Mouse (Mus musculus): ENCODE data around the gene Ly6g5b. TPM values are rescaled to one million over a fixed set of nuclear protein-coding genes. Genes with fewer than 3 reads are reported as not detected.

The Ly6g5b gene
- polyA plus RNA-seq, 1 experiment from 2014 or later: 0.63 TPM

DNA sequence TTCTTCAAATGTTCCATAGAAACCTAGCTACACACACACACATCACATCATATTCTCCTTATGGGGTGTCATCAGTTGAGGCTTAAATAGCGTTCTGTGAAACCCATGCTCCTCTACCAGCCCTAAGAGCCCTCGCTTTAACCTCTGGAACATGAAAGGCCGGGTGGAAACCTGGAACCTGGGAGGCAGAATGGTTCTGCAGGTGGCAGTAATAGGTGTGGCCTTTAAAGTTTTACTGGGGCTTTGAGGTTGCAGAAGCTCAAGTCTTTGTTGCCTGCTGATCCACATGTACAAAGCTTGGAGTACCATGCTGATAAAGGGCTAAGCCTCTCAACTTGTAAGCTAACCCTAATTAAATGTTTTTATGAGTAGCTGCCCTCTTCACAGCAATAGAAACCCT is 32.1 kb upstream of the Ly6g5b start:
- H3K4me2 ChIP-seq (ENCODE audit: low read depth, low read length): no peak overlapping the region
- H3K27me3 ChIP-seq (ENCODE audit: control insufficient read depth, insufficient read depth, low read length): no peaks in the 10 kb centered on the region
- no peak overlapping the region for H3K27ac ChIP-seq (ENCODE audit: low read length)
- peaks cover 81% of the 10 kb centered on the region for H3K36me3 ChIP-seq (ENCODE audit: control insufficient read depth, insufficient read depth)
- no peak overlapping the region for H3K4me3 ChIP-seq (ENCODE audit: low read length)
- no peak for ATAC-seq (replicated peaks; ENCODE audit: extremely low read depth, insufficient read depth, low FRiP score)
- 60% methylated on average over 3 of the region's 3 CpGs for WGBS
- H3K9ac ChIP-seq (ENCODE audit: low read length): no peak overlapping the region
- H3K4me1 ChIP-seq (ENCODE audit: control insufficient read depth, insufficient read depth, low read length): no peaks in the 10 kb centered on the region
- H3K9me3 ChIP-seq (replicated peaks; ENCODE audit: control insufficient read depth, low read length): no peaks in the 10 kb centered on the region

DNA sequence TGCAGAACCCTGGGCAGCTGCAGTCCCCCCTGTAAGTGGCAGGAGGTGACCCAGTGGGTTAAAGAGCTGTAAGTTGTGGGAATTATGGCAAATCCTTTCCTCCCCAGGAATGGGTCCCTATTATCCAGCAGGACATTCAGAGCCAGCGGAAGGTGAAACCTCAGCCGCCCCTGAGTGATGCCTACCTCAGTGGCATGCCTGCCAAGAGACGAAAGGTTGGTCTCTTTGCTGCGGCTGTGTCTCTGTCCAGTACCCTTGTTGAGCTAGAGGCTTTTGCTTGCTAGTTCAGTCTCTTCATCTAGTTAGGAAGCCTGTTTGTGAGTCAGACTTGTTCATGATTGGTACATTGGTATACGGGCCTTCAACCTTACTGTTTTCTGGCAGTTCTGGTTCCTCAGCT is 30.9 kb upstream of the Ly6g5b start:
- no peak for ATAC-seq (replicated peaks; ENCODE audit: extremely low read depth, insufficient read depth, low FRiP score)
- H3K4me2 ChIP-seq (ENCODE audit: low read depth, low read length): no peak overlapping the region
- H3K4me3 ChIP-seq (ENCODE audit: low read length): no peak overlapping the region
- WGBS: 84% methylated on average over 5 of the region's 5 CpGs
- H3K9ac ChIP-seq (ENCODE audit: low read length): no peak overlapping the region
- no peaks in the 10 kb centered on the region for H3K4me1 ChIP-seq (ENCODE audit: control insufficient read depth, insufficient read depth, low read length)
- H3K9me3 ChIP-seq (replicated peaks; ENCODE audit: control insufficient read depth, low read length): no peaks in the 10 kb centered on the region
- H3K27me3 ChIP-seq (ENCODE audit: control insufficient read depth, insufficient read depth, low read length): no peaks in the 10 kb centered on the region
- H3K27ac ChIP-seq (ENCODE audit: low read length): no peak overlapping the region
- peaks cover 81% of the 10 kb centered on the region for H3K36me3 ChIP-seq (ENCODE audit: control insufficient read depth, insufficient read depth)

DNA sequence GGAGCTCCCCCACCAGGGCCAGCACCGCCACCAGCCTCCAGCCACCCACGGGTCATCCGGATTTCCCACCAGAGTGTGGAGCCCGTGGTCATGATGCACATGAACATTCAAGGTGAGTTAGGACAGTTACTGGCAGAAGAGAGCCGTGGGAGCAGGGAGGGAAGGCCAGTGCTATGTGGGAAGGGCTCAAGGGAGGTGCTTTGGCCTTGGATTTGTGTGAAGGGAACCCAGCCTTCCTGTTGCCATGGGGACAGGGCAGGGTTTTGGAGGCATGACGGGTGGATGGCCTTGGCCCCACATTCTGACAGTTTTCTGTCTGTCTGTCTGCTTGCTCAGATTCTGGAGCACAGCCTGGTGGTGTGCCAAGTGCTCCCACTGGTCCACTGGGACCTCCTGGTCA is 26.7 kb upstream of the Ly6g5b start:
- no peak overlapping the region for H3K27ac ChIP-seq (ENCODE audit: low read length)
- H3K4me2 ChIP-seq (ENCODE audit: low read depth, low read length): no peak overlapping the region
- WGBS: 93% methylated on average over 6 of the region's 6 CpGs
- H3K9ac ChIP-seq (ENCODE audit: low read length): no peak overlapping the region
- no peaks in the 10 kb centered on the region for H3K9me3 ChIP-seq (replicated peaks; ENCODE audit: control insufficient read depth, low read length)
- peaks cover 6% of the 10 kb centered on the region for H3K4me1 ChIP-seq (ENCODE audit: control insufficient read depth, insufficient read depth, low read length)
- peaks cover 74% of the 10 kb centered on the region for H3K36me3 ChIP-seq (ENCODE audit: control insufficient read depth, insufficient read depth)
- H3K27me3 ChIP-seq (ENCODE audit: control insufficient read depth, insufficient read depth, low read length): no peaks in the 10 kb centered on the region
- ATAC-seq (replicated peaks; ENCODE audit: extremely low read depth, insufficient read depth, low FRiP score): no peak
- no peak overlapping the region for H3K4me3 ChIP-seq (ENCODE audit: low read length)

GRCm38 (mm10) chr17:35140490-35140996 is 25.3 kb upstream of the Ly6g5b start:
- ATAC-seq (replicated peaks; ENCODE audit: extremely low read depth, insufficient read depth, low FRiP score): no peak
- WGBS: 70% methylated on average over 16 of the region's 16 CpGs
- no peaks in the 10 kb centered on the region for H3K27me3 ChIP-seq (ENCODE audit: control insufficient read depth, insufficient read depth, low read length)

DNA sequence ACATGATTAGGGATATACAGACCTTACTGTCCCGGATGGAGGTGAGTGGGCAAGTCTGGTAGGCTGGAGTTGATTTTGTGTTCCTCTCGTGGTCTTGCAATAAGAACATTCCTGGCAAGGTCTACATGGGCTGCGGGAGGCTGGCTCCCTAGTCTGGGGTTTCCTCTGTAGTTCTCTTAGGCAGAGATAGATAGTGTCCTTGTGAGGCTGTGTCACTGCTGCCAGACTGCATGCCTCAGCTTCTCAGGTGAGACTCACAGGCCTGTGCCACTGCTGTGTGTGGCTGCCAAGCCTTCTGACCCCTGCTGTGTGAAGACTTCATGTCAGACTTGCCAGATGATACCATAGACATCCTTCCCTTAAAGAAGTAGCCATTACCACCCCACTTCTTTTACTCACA is 24.0 kb upstream of the Ly6g5b start:
- H3K4me1 ChIP-seq (ENCODE audit: control insufficient read depth, insufficient read depth, low read length): peaks cover 16% of the 10 kb centered on the region
- H3K27me3 ChIP-seq (ENCODE audit: control insufficient read depth, insufficient read depth, low read length): no peaks in the 10 kb centered on the region
- ATAC-seq (replicated peaks; ENCODE audit: extremely low read depth, insufficient read depth, low FRiP score): no peak
- H3K9me3 ChIP-seq (replicated peaks; ENCODE audit: control insufficient read depth, low read length): no peaks in the 10 kb centered on the region
- H3K4me2 ChIP-seq (ENCODE audit: low read depth, low read length): no peak overlapping the region
- H3K9ac ChIP-seq (ENCODE audit: low read length): no peak overlapping the region
- H3K27ac ChIP-seq (ENCODE audit: low read length): no peak overlapping the region
- peaks cover 54% of the 10 kb centered on the region for H3K36me3 ChIP-seq (ENCODE audit: control insufficient read depth, insufficient read depth)
- no peak overlapping the region for H3K4me3 ChIP-seq (ENCODE audit: low read length)
- 94% methylated on average over 3 of the region's 3 CpGs for WGBS

More at GRCm38 (mm10) chr17:35140490-35140996, 25.3 kb upstream of the Ly6g5b start:
- Histone ChIP-seq H3K4me2 (ENCODE audit: low read depth, low read length) (no peak overlapping the region), H3K4me1 (ENCODE audit: control insufficient read depth, insufficient read depth, low read length) (peaks cover 16% of the 10 kb centered on the region), H3K4me3 (ENCODE audit: low read length) (no peak overlapping the region), H3K9me3 (replicated peaks; ENCODE audit: control insufficient read depth, low read length) (no peaks in the 10 kb centered on the region), H3K9ac (ENCODE audit: low read length) (no peak overlapping the region), H3K27ac (ENCODE audit: low read length) (no peak overlapping the region), H3K36me3 (ENCODE audit: control insufficient read depth, insufficient read depth) (peaks cover 66% of the 10 kb centered on the region)

DNA sequence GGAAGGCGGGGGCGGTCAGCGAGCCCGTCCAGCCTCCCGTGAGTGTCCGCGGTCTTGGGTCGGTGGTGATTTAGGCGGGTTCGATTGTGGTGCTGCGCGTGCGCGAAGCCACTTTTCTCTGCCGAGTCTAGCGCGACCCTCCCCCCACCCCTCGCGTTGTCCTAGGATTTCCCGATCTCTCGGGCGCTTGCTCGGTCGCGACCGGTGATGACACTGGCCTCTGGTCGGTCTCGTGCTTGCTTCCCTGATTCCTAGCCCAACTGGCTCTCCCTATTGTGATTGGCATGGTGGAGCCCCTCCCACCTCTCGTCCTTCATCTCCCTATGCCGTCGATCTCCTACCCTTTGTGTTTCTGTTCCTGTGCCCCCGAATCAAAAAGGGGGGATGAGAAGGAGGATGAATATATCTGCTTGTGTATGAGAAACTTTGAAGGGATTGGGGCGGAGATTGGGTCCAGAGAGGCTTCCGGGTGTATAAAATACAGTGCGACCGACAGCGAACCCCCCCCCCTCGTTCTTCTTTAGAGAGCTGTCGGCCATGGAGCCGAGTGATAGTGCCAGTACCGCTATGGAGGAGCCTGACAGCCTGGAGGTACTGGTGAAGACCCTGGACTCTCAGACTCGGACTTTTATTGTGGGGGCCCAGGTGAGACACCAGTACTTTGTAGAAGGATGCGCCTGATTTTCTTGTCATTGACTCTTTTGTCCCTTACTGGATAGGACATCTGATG is 20.5 kb upstream of the Ly6g5b start:
- Histone ChIP-seq H3K4me3 (ENCODE audit: low read length) (peak overlapping the region; percentile 86), H3K9me3 (replicated peaks; ENCODE audit: control insufficient read depth, low read length) (no peaks in the 10 kb centered on the region), H3K27ac (ENCODE audit: low read length) (peak overlapping the region; percentile 97), H3K27me3 (ENCODE audit: control insufficient read depth, insufficient read depth, low read length) (no peaks in the 10 kb centered on the region), H3K36me3 (ENCODE audit: control insufficient read depth, insufficient read depth) (peaks cover 20% of the 10 kb centered on the region), H3K4me1 (ENCODE audit: control insufficient read depth, insufficient read depth, low read length) (peaks cover 16% of the 10 kb centered on the region), H3K4me2 (ENCODE audit: low read depth, low read length) (peak overlapping the region; percentile 92), H3K9ac (ENCODE audit: low read length) (peak overlapping the region; percentile 90)
- peak; percentile 51 for ATAC-seq (replicated peaks; ENCODE audit: extremely low read depth, insufficient read depth, low FRiP score)
- WGBS: under 1% methylated on average over 43 of the region's 43 CpGs

GRCm38 (mm10) chr17:35134801-35135590 is 19.8 kb upstream of the Ly6g5b start, which contains the start of gene Bag6:
Gene Bag6 (plus strand): TSS chr17:35135178.
- under 1% methylated on average over 66 of the region's 66 CpGs for WGBS
- Histone ChIP-seq H3K9me3 (replicated peaks; ENCODE audit: control insufficient read depth, low read length) (no peaks in the 10 kb centered on the region), H3K27ac (ENCODE audit: low read length) (peak within 1 kb of the TSS; percentile 97), H3K4me1 (ENCODE audit: control insufficient read depth, insufficient read depth, low read length) (peaks cover 16% of the 10 kb centered on the region), H3K4me3 (ENCODE audit: low read length) (peak within 1 kb of the TSS; percentile 86), H3K36me3 (ENCODE audit: control insufficient read depth, insufficient read depth) (peaks cover 12% of the 10 kb centered on the region), H3K9ac (ENCODE audit: low read length) (peak within 1 kb of the TSS; percentile 90), H3K4me2 (ENCODE audit: low read depth, low read length) (peak within 1 kb of the TSS; percentile 92), H3K27me3 (ENCODE audit: control insufficient read depth, insufficient read depth, low read length) (no peaks in the 10 kb centered on the region)
- peak; percentile 95 for ATAC-seq (replicated peaks; ENCODE audit: extremely low read depth, insufficient read depth, low FRiP score)

DNA sequence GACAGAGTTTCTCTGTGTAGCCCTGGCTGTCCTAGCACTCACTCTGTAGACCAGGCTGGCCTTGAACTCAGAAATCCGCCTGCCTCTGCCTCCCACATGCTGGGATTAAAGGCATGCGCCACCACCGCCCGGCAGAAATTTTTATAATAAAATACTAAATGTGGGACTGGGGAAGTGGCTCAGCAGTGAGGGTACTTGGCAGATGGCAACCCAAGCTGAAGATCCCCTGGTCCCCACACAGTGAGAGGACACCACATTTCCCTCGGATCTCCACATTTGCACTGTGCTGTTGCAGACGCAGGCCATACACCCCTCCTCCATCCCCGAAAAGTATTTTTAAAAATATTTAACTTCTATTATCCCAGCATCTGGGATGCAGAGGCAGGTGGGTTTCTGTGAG is 18.3 kb upstream of the Ly6g5b start:
- no peaks in the 10 kb centered on the region for H3K27me3 ChIP-seq (ENCODE audit: control insufficient read depth, insufficient read depth, low read length)
- ATAC-seq (replicated peaks; ENCODE audit: extremely low read depth, insufficient read depth, low FRiP score): no peak
- peaks cover under 1% of the 10 kb centered on the region for H3K36me3 ChIP-seq (ENCODE audit: control insufficient read depth, insufficient read depth)
- H3K27ac ChIP-seq (ENCODE audit: low read length): no peak overlapping the region
- H3K9ac ChIP-seq (ENCODE audit: low read length): no peak overlapping the region
- WGBS: 96% methylated on average over 7 of the region's 7 CpGs
- H3K4me3 ChIP-seq (ENCODE audit: low read length): no peak overlapping the region
- H3K9me3 ChIP-seq (replicated peaks; ENCODE audit: control insufficient read depth, low read length): no peaks in the 10 kb centered on the region
- H3K4me1 ChIP-seq (ENCODE audit: control insufficient read depth, insufficient read depth, low read length): peaks cover 16% of the 10 kb centered on the region
- no peak overlapping the region for H3K4me2 ChIP-seq (ENCODE audit: low read depth, low read length)

DNA sequence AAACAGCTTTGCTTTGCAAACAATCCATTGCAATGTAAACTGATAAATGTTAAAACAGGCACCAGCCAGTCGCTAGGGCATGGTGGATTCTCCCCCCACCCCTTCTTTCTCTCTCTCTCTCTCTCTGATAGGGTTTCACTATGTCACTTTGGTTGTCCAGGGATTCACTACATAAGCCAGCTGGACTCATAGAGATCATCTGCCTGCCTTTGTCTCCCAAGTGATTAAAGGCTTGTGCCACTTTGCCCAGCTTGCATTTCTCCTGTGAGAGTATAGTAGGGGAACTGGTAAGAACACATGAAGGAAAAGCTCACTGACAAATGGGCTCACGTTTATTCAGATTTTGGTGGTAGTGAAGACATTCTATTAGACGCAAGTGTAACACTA is 16.9 kb upstream of the Ly6g5b start:
- H3K9ac ChIP-seq (ENCODE audit: low read length): no peak overlapping the region
- H3K27me3 ChIP-seq (ENCODE audit: control insufficient read depth, insufficient read depth, low read length): no peaks in the 10 kb centered on the region
- 74% methylated on average over 3 of the region's 3 CpGs for WGBS
- no peak overlapping the region for H3K27ac ChIP-seq (ENCODE audit: low read length)
- H3K4me1 ChIP-seq (ENCODE audit: control insufficient read depth, insufficient read depth, low read length): peaks cover 19% of the 10 kb centered on the region
- no peak for ATAC-seq (replicated peaks; ENCODE audit: extremely low read depth, insufficient read depth, low FRiP score)
- no peaks in the 10 kb centered on the region for H3K36me3 ChIP-seq (ENCODE audit: control insufficient read depth, insufficient read depth)
- H3K4me2 ChIP-seq (ENCODE audit: low read depth, low read length): no peak overlapping the region
- no peaks in the 10 kb centered on the region for H3K9me3 ChIP-seq (replicated peaks; ENCODE audit: control insufficient read depth, low read length)
- H3K4me3 ChIP-seq (ENCODE audit: low read length): no peak overlapping the region
